Mouse (Mus musculus) hindbrain, embryonic 16.5 days (tissue): Measurements from ENCODE around the gene Acsm3. TPM values are rescaled to one million over a fixed set of nuclear protein-coding genes. Genes with fewer than 3 reads are reported as not detected.

Experiments used
- ATAC-seq: fragments of 200-750 bp; cut with Nextera tagmentation; 2 replicates; pipeline ENCODE4 v1.8.0; 2017; ENCODE audit warnings: moderate TSS enrichment, moderate library complexity
- H3K27ac ChIP-seq: fragments of 300-500 bp; sonication (generic); 2 replicates; pipeline ENCODE4 v1.5.1; 2014; ENCODE audit warnings: low read depth, mild to moderate bottlenecking, control low read depth, low read length, moderate library complexity
- H3K27me3 ChIP-seq: fragments of 300-500 bp; sonication (generic); replicated peaks from 2 replicates; pipeline ENCODE4 v1.6.1; 2014; ENCODE audit warnings: low read length; ENCODE audit not compliant: control insufficient read depth, insufficient read depth
- H3K36me3 ChIP-seq: fragments of 300-500 bp; sonication (generic); 2 replicates; pipeline ENCODE4 v1.6.1; 2014; ENCODE audit warnings: mild to moderate bottlenecking, low read length, moderate library complexity, mixed read lengths; ENCODE audit not compliant: control insufficient read depth, insufficient read depth
- H3K4me1 ChIP-seq: fragments of 300-500 bp; sonication (generic); 2 replicates; pipeline ENCODE4 v1.6.1; 2014; ENCODE audit warnings: low read depth, low read length; ENCODE audit not compliant: control insufficient read depth, insufficient read depth
- H3K4me2 ChIP-seq: fragments of 300-500 bp; sonication (generic); 2 replicates; pipeline ENCODE4 v1.6.1; 2014; ENCODE audit warnings: mild to moderate bottlenecking, low read length, control low read depth, moderate library complexity
- H3K4me3 ChIP-seq: fragments of 300-500 bp; sonication (generic); 2 replicates; pipeline ENCODE4 v1.5.1; 2014; ENCODE audit warnings: mild to moderate bottlenecking, low read length, control low read depth, moderate library complexity
- H3K9ac ChIP-seq: fragments of 300-500 bp; sonication (generic); 2 replicates; pipeline ENCODE4 v1.6.1; 2014; ENCODE audit warnings: low read depth, mild to moderate bottlenecking, control low read depth, low read length, moderate library complexity
- H3K9me3 ChIP-seq: fragments of 300-500 bp; sonication (generic); 2 replicates; pipeline ENCODE4 v1.6.1; 2014; ENCODE audit warnings: mild to moderate bottlenecking, low read length, moderate library complexity; ENCODE audit not compliant: control insufficient read depth
- WGBS: fragments of 180-500 bp; shearing (Covaris S2); extraction: QIAGEN DNeasy Blood & Tissue Kit; methylation state at CpG from one replicate; pipeline ENCODE4 v1.1.7; 2014; 5-methylcytosine and 5-hydroxymethylcytosine counted together
- polyA plus RNA-seq: library from polyadenylated mRNA; unstranded; fragments of >200 nt; fragmentation: Nextera tagmentation; extraction: Ambion mirVana; gene quantifications from 2 replicates; pipeline ENCODE4 v1.2.1, GENCODE M21; 2015

The Acsm3 gene
- polyA plus RNA-seq, 1 experiment from 2014 or later: not detected

DNA sequence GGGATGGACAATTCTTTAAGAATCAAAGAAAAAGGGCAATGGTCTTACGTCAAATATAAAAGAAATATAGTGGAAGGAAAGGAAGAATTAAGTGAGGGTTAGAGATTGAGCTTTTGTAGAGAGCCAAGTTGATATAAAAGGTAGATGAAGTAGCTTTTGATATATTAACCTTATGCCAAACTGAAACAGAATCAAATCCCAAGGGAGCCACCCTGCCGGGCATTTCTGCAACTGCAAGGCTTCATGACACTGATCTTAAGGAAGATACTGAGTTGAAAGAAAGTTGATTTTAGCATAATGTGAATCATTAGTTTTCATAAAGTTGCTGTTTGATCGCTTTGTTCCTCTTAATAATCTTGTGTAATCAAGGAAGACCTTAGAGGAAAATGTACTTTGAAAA lies 28.3 kb downstream of the Acsm3 start:
- Histone ChIP-seq H3K4me1 (peaks cover 9% of the 10 kb centered on the region), H3K9me3 (no peaks in the 10 kb centered on the region)
- 87% methylated on average over 3 of the region's 3 CpGs for WGBS

DNA sequence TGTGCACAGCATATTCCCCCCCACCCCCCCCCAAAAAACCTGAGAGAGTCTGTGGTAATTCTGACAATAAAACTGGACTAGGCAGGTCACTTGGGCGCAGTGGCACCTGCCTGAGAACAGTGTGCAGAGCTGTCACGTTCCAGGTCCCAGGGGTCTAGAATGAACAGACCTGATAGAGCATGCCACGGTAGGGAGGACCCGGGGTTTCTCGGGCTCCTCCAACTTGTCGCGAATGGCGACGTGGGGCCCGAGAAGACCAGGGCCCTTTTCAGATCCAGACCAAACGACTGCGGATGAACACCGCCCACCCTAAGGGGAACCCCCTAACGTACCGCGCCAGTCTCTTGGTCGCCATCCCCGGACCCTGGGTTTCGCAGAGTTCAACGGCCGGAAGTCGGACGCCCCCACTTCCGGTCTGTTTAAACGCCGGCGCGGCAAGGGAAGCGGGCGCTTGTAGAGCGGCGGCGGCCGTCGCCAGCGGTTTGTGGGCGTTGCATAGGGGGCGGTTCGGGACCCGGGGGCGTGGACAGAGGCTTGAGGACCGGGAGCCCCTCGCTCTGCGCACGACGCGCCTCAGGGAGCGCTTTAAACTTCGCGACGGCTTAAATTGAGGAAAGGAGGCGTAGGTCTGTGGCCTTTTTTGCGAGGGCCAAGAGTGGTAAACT lies 33.0 kb downstream of the Acsm3 start, which contains the start of the genes Rexo5 and Eri2:
Gene Rexo5, plus strand, starts transcription at position 421 of the 665 bp plus-strand sequence.
Gene Eri2, minus strand, starts transcription at position 473 of the 665 bp plus-strand sequence.
- peak within 1 kb of the TSS; percentile 90 for H3K9ac ChIP-seq
- ATAC-seq: peak; percentile 99
- H3K27me3 ChIP-seq: no peaks in the 10 kb centered on the region
- peak within 1 kb of the TSS; percentile 91 for H3K4me2 ChIP-seq
- H3K9me3 ChIP-seq: no peaks in the 10 kb centered on the region
- no peaks in the 10 kb centered on the region for H3K36me3 ChIP-seq
- H3K4me3 ChIP-seq: peak within 1 kb of the TSS; percentile 72
- WGBS: under 1% methylated on average over 53 of the region's 53 CpGs
- peaks cover 9% of the 10 kb centered on the region for H3K4me1 ChIP-seq
- peak within 1 kb of the TSS; percentile 75 for H3K27ac ChIP-seq

More for the DNA sequence above, 28.3 kb downstream of the Acsm3 start:
- Histone ChIP-seq H3K36me3 (peaks cover 19% of the 10 kb centered on the region), H3K27me3 (no peaks in the 10 kb centered on the region), H3K4me3 (no peak overlapping the region), H3K9ac (no peak overlapping the region), H3K27ac (no peak overlapping the region), H3K4me2 (no peak overlapping the region)
- ATAC-seq: no peak

DNA sequence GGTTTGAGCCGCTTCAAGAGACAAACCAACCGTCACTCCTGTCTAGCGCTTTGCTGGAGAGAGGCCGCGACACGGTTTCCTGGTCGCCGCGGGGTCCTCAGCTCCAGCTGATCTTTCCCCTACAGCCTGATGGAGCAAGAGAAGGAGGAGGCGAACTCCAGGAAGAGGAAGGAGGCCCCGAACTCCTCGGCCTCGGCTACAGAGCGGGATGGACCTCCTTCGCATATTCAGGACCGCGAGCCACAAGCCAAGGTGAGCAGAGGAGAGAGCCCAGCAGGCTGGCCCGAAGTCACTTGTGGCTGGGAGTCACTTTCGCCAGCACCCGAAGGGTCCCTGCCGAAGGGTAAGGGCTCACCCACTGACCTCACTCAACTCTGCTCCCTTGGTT lies 33.5 kb downstream of the Acsm3 start:
- no peaks in the 10 kb centered on the region for H3K27me3 ChIP-seq
- peak overlapping the region; percentile 91 for H3K4me2 ChIP-seq
- H3K27ac ChIP-seq: peak overlapping the region; percentile 66
- peaks cover 9% of the 10 kb centered on the region for H3K4me1 ChIP-seq
- peak overlapping the region; percentile 72 for H3K4me3 ChIP-seq
- no peaks in the 10 kb centered on the region for H3K9me3 ChIP-seq
- peak overlapping the region; percentile 90 for H3K9ac ChIP-seq
- no peak for ATAC-seq
- WGBS: under 1% methylated on average over 21 of the region's 21 CpGs
- H3K36me3 ChIP-seq: no peaks in the 10 kb centered on the region

DNA sequence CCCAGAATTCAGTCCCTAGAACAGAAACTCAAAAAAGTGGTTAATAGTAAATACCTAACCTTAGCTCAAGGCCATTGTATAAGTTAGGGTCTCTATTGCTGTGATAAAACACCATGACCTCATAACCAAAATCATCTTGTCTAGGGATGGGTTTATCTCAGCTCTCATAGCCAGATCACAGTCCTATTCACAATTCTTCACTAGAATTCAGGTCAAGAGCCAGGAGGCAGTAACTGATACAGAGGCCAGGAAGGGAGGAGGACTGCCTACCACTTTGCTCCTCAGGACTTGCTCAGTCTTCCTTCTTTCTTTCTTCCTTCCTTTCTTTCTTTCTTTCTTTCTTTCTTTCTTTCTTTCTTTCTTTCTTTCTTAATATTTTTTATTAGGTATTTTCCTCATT lies 34.6 kb downstream of the Acsm3 start:
- no peak overlapping the region for H3K27ac ChIP-seq
- H3K9me3 ChIP-seq: no peaks in the 10 kb centered on the region
- H3K27me3 ChIP-seq: no peaks in the 10 kb centered on the region
- no peak overlapping the region for H3K9ac ChIP-seq
- H3K4me2 ChIP-seq: peak overlapping the region; percentile 19
- H3K36me3 ChIP-seq: no peaks in the 10 kb centered on the region
- no peak overlapping the region for H3K4me3 ChIP-seq
- H3K4me1 ChIP-seq: peaks cover 9% of the 10 kb centered on the region
- ATAC-seq: no peak

DNA sequence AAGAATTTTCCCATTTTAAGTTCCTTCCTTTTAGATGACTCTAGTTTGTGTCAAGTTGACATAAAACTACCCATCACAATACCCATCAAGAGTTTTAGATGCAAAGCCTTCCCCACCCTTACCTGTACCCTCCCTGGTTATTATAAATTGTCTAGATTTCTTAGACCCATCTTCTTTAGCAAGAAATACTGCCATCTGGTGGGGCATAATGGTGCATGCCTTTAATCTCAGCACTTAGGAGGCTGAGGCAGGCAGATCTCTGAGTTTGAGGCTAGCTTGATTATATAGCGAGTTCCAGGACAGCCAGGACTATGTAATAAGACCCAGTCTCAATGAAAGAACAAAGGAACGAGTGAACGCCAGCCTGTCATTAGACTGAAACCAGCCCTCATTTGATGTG lies 39.8 kb downstream of the Acsm3 start:
- WGBS: 98% methylated on average over 3 of the region's 3 CpGs

DNA sequence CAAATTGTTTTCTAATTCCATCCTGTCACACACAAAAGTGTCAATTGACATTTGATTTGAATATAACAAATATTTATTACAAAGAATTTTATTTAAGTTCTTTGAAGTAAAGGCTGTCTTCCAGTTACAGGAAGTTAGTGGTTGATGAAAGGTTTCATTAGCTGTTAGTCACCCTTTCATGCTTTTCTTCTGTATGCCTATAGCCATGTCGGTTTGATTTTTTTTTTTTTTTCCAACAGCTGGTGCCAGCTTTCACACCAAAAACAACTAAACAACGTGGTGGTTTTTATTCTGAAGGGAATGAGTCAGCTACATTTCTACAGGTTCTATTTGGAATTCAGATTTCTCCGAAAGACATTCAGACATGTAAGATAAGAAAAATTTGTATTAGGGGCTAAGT lies 40.3 kb downstream of the Acsm3 start:
- no peak for ATAC-seq
- no peak overlapping the region for H3K9ac ChIP-seq
- no peaks in the 10 kb centered on the region for H3K9me3 ChIP-seq
- H3K27ac ChIP-seq: no peak overlapping the region
- H3K27me3 ChIP-seq: no peaks in the 10 kb centered on the region
- no peak overlapping the region for H3K4me2 ChIP-seq
- no peak overlapping the region for H3K4me3 ChIP-seq
- H3K4me1 ChIP-seq: no peaks in the 10 kb centered on the region
- WGBS: 87% methylated on average over 3 of the region's 3 CpGs
- no peaks in the 10 kb centered on the region for H3K36me3 ChIP-seq

More for the DNA sequence above, 39.8 kb downstream of the Acsm3 start:
- no peaks in the 10 kb centered on the region for H3K36me3 ChIP-seq
- H3K4me3 ChIP-seq: no peak overlapping the region
- H3K4me2 ChIP-seq: no peak overlapping the region
- no peak for ATAC-seq
- H3K27ac ChIP-seq: no peak overlapping the region
- no peaks in the 10 kb centered on the region for H3K9me3 ChIP-seq
- no peaks in the 10 kb centered on the region for H3K4me1 ChIP-seq
- no peak overlapping the region for H3K9ac ChIP-seq
- no peaks in the 10 kb centered on the region for H3K27me3 ChIP-seq

DNA sequence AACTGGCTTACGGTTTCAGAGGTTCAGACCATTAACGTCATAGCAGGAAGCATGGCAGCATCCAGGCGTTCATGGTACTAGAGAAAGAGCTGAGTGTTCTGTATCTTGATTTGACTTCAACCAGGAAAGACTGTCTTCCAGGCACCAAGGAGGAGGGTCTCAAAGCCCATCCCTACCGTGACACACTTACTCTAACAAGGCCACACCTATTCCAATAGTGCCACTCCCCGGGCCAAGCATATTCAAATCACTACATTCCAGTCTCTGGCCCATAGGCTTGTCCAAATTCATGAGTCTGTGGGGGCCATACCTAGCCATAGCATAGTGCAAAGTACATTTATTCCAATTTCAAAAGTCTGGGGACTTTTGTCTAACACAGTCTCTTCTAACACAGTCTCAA lies 46.7 kb downstream of the Acsm3 start:
- WGBS: 97% methylated on average over 5 of the region's 5 CpGs
- Histone ChIP-seq H3K4me3 (no peak overlapping the region), H3K4me1 (no peaks in the 10 kb centered on the region), H3K9ac (no peak overlapping the region), H3K36me3 (no peaks in the 10 kb centered on the region), H3K27me3 (no peaks in the 10 kb centered on the region), H3K27ac (no peak overlapping the region), H3K4me2 (no peak overlapping the region), H3K9me3 (no peaks in the 10 kb centered on the region)
- ATAC-seq: no peak

DNA sequence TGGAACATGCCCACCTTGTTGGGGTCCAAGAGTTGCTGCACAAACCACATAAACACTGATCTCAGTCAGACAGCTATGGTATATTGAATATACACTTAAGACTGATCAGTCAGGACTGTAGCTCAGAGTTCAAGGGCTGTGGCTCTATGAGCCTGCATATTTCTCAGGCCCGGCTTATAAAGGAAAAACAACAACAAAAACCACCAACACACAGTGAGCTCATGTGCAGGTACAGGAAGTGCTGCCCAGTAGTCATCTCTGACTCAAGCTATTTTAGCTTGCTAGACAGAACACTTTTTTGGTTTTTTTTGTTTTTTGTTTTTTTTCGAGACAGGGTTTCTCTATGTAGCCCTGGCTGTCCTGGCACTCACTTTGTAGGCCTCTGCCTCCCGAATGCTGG lies 48.0 kb downstream of the Acsm3 start:
- Histone ChIP-seq H3K27ac (no peak overlapping the region), H3K9ac (no peak overlapping the region), H3K36me3 (no peaks in the 10 kb centered on the region), H3K4me1 (no peaks in the 10 kb centered on the region), H3K27me3 (no peaks in the 10 kb centered on the region), H3K9me3 (no peaks in the 10 kb centered on the region), H3K4me2 (no peak overlapping the region), H3K4me3 (no peak overlapping the region)
- no peak for ATAC-seq
- WGBS: 95% methylated on average over 3 of the region's 3 CpGs

DNA sequence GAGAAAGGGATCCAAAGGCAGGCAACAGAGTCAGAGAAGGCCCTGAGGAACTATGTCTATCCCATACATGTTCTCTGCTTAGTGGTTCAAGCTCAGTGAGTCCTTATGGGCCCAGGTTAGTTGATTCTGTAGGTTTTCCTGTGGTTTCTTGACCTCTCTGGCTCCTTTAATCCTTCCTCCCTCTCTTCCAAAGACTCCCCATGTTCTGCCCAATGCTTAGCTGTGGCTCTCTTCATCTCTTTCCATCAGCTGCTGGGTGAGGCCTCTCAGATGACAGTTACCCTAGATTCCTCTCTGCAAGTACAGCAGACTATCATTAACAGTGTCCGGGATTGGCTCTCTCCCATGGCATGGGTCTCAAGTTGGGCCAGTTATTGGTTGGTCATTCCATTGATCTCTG lies 74.6 kb downstream of the Acsm3 start:
- no peaks in the 10 kb centered on the region for H3K27me3 ChIP-seq
- no peaks in the 10 kb centered on the region for H3K9me3 ChIP-seq
- H3K4me2 ChIP-seq: no peak overlapping the region
- no peak for ATAC-seq
- H3K4me1 ChIP-seq: no peaks in the 10 kb centered on the region
- 100% methylated on average over 1 of the region's 1 CpGs for WGBS
- H3K36me3 ChIP-seq: no peaks in the 10 kb centered on the region
- H3K4me3 ChIP-seq: no peak overlapping the region
- H3K27ac ChIP-seq: no peak overlapping the region
- no peak overlapping the region for H3K9ac ChIP-seq
